Mouse (Mus musculus) stomach, embryonic 15.5 days (tissue): Measurements from ENCODE around the gene Grk3. TPM values are rescaled to one million over a fixed set of nuclear protein-coding genes. Genes with fewer than 3 reads are reported as not detected.
A peak's percentile ranks its signal among the peaks of the same experiment; 100 is the strongest.

Experiments used
- ATAC-seq: fragments of 200-750 bp; cut with Nextera tagmentation; 2 replicates; pipeline ENCODE4 v1.8.0; 2017; ENCODE audit warnings: low read depth, moderate number of reproducible peaks, moderate TSS enrichment; ENCODE audit not compliant: insufficient read depth, low FRiP score
- H3K27ac ChIP-seq: fragments of 300-500 bp; sonication (generic); 2 replicates; pipeline ENCODE4 v1.5.1; 2015; ENCODE audit warnings: mild to moderate bottlenecking, inconsistent platforms
- H3K27me3 ChIP-seq: fragments of 300-500 bp; sonication (generic); replicated peaks from 2 replicates; pipeline ENCODE4 v1.6.1; 2015; ENCODE audit warnings: inconsistent platforms
- H3K36me3 ChIP-seq: fragments of 300-500 bp; sonication (generic); 2 replicates; pipeline ENCODE4 v1.6.1; 2015; ENCODE audit warnings: inconsistent platforms
- H3K4me1 ChIP-seq: fragments of 300-500 bp; sonication (generic); 2 replicates; pipeline ENCODE4 v1.6.1; 2015; ENCODE audit warnings: inconsistent platforms
- H3K4me2 ChIP-seq: fragments of 300-500 bp; sonication (generic); 2 replicates; pipeline ENCODE4 v1.6.1; 2015; ENCODE audit warnings: mild to moderate bottlenecking, inconsistent platforms
- H3K4me3 ChIP-seq: fragments of 300-500 bp; sonication (generic); replicated peaks from 2 replicates; pipeline ENCODE4 v1.5.1; 2015; ENCODE audit warnings: inconsistent platforms
- H3K9ac ChIP-seq: fragments of 300-500 bp; sonication (generic); 2 replicates; pipeline ENCODE4 v1.6.1; 2015; ENCODE audit warnings: inconsistent platforms
- H3K9me3 ChIP-seq: fragments of 300-500 bp; sonication (generic); 2 replicates; pipeline ENCODE4 v1.6.1; 2016; ENCODE audit warnings: inconsistent platforms
- WGBS: fragments of 180-500 bp; shearing (Covaris S2); methylation state at CpG from one replicate; pipeline ENCODE4 v1.1.7; 2015; 5-methylcytosine and 5-hydroxymethylcytosine counted together
- polyA plus RNA-seq: library from polyadenylated mRNA; unstranded; fragments of >200 nt; fragmentation: Nextera tagmentation; extraction: Ambion mirVana; gene quantifications from 2 replicates; pipeline ENCODE4 v1.2.1, GENCODE M21; 2015

Gene Grk3
- polyA plus RNA-seq, 1 experiment from 2014 or later: 13.8 TPM

GRCm38 (mm10) chr5:112928201-112928881 is 87.2 kb downstream of the Grk3 start:
- H3K27ac ChIP-seq: peak overlapping the region; percentile 59
- no peak overlapping the region; the same call in 1 of the 2 replicates for H3K4me2 ChIP-seq
- no peaks in the 10 kb centered on the region for H3K9me3 ChIP-seq
- peaks cover 3% of the 10 kb centered on the region; the same call in 1 of the 2 replicates for H3K4me1 ChIP-seq
- peak; percentile 42; the same call in 1 of the 2 replicates for ATAC-seq
- no peaks in the 10 kb centered on the region for H3K27me3 ChIP-seq
- WGBS: 29% methylated on average over 10 of the region's 10 CpGs
- H3K4me3 ChIP-seq: no peak overlapping the region
- no peaks in the 10 kb centered on the region for H3K36me3 ChIP-seq
- H3K9ac ChIP-seq: no peak overlapping the region

DNA sequence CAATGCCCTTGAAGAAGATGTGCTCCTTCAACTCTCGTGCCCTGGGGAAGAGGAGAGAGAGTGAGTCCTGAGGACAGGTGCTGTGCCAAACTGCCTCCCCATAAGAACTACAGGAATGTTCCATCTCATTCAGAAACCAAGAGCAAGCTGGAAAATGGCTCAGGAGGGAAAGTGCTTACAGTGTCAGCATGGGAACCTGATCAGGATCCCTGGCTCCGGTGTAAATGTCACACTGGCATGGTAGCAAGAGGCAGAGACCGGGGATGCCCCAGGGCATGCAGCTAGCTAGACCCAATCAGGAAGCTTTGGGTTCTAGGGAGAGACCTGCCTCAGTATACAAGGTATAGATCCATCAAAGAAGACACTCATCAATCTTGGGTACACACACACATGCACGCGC is 90.2 kb downstream of the Grk3 start:
- H3K4me1 ChIP-seq: peaks cover 3% of the 10 kb centered on the region; the same call in 1 of the 2 replicates
- no peak overlapping the region for H3K9ac ChIP-seq
- no peaks in the 10 kb centered on the region for H3K9me3 ChIP-seq
- no peaks in the 10 kb centered on the region for H3K27me3 ChIP-seq
- H3K4me3 ChIP-seq: no peak overlapping the region
- ATAC-seq: no peak
- no peaks in the 10 kb centered on the region for H3K36me3 ChIP-seq
- WGBS: 91% methylated on average over 5 of the region's 5 CpGs
- H3K4me2 ChIP-seq: no peak overlapping the region
- H3K27ac ChIP-seq: no peak overlapping the region

DNA sequence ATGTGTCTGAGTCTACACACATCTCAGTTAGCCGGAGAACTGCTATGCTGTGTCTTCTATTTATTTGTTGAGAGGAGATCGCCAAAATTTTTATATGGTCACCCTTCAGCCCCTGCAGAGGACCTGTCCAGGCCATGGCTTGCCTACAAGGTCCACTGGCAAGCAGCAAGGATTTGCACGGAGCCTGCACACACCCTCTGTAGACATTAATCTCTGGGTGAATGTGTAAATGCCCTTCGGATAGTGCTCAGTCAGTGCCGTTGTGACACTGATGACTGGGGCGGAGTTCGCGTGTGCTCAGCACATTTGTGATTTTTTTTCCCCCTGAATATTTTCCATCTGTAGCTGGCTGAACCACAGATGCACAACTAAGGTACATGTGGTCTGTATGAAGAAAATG is 90.8 kb downstream of the Grk3 start:
- H3K9me3 ChIP-seq: no peaks in the 10 kb centered on the region
- no peak for ATAC-seq
- no peak overlapping the region for H3K9ac ChIP-seq
- H3K4me1 ChIP-seq: peaks cover 3% of the 10 kb centered on the region; the same call in 1 of the 2 replicates
- 80% methylated on average over 8 of the region's 8 CpGs for WGBS
- no peak overlapping the region for H3K4me3 ChIP-seq
- no peak overlapping the region for H3K27ac ChIP-seq
- H3K27me3 ChIP-seq: no peaks in the 10 kb centered on the region
- no peak overlapping the region for H3K4me2 ChIP-seq
- no peaks in the 10 kb centered on the region for H3K36me3 ChIP-seq

DNA sequence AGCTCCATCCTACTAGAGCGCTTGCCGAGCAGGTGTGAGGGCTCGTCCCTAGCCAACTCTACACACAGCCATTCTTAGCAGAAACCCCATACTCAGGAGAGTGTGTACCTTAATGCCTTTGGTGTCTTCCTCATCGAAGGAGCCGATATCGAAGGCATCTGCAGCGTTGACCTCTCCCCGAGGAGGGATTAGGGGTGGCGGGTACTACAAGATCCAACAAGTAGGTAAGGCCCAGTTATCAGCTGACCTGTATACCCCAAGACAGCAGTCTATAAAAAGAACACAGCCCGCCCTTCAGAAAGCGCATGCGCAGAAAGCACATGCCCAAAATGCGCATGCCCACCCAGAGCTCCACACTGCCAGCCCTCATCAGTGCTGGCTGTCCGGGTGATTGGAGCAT is 91.8 kb downstream of the Grk3 start:
- no peaks in the 10 kb centered on the region for H3K36me3 ChIP-seq
- H3K27ac ChIP-seq: no peak overlapping the region
- no peak overlapping the region for H3K4me2 ChIP-seq
- no peak for ATAC-seq
- no peak overlapping the region for H3K4me3 ChIP-seq
- H3K4me1 ChIP-seq: peaks cover 3% of the 10 kb centered on the region; the same call in 1 of the 2 replicates
- H3K9ac ChIP-seq: no peak overlapping the region
- WGBS: 91% methylated on average over 14 of the region's 14 CpGs
- H3K9me3 ChIP-seq: no peaks in the 10 kb centered on the region
- no peaks in the 10 kb centered on the region for H3K27me3 ChIP-seq

DNA sequence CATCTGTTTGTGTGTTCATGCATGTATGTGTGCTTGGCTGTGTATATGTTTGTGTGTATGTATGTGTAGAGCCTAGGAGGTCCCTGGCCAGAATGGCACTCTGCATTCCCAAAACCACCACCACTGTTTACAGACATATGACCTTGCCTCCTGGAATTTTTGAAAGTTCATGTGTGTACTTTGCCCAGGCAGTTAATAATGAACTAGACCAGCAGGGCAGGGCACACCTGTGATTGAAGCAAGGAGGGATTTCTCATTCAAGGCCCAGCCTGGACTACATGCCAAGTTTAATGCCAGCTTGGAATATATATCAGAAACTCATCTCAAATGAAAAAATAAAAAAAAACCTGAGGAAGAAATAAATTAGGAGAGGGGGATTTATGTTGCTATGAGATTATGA is 93.7 kb downstream of the Grk3 start:
- H3K9me3 ChIP-seq: no peaks in the 10 kb centered on the region
- H3K9ac ChIP-seq: no peak overlapping the region
- no peak for ATAC-seq
- H3K36me3 ChIP-seq: no peaks in the 10 kb centered on the region
- no peaks in the 10 kb centered on the region for H3K4me1 ChIP-seq
- H3K27ac ChIP-seq: no peak overlapping the region
- no peaks in the 10 kb centered on the region for H3K27me3 ChIP-seq
- H3K4me3 ChIP-seq: no peak overlapping the region
- no peak overlapping the region for H3K4me2 ChIP-seq

- H3K27ac ChIP-seq: no peak overlapping the region
- WGBS: 83% methylated on average over 5 of the region's 5 CpGs
- no peaks in the 10 kb centered on the region for H3K9me3 ChIP-seq
- no peak overlapping the region for H3K4me3 ChIP-seq
- no peak overlapping the region for H3K9ac ChIP-seq
- no peaks in the 10 kb centered on the region for H3K4me1 ChIP-seq
- H3K4me2 ChIP-seq: no peak overlapping the region
- no peaks in the 10 kb centered on the region for H3K27me3 ChIP-seq
- no peaks in the 10 kb centered on the region for H3K36me3 ChIP-seq
- ATAC-seq: no peak
These were observed 105.2 kb downstream of the Grk3 start for GRCm38 (mm10) chr5:112910381-112910780.

DNA sequence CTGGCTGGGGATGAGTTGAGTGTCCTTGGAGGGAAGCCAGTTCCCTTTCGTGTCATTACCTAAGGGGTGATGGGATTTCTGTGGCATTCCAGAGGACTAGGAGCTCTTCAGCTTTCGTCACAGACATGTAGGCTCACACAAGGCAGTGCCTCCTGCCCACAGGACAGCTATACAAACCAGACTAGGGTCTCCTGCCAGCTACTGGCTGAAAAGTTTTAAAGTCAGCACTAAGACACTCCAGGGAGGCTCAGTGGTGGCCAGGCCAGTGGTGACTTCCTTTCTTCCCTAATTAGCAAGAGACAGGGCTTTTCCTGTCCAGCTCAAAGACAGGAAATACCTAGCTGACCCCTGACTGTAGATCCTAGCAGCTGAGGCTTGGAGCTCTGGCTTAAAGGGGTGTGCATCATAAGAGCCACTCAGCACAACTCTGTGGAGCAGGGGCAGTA is 107.4 kb downstream of the Grk3 start:
- no peak overlapping the region for H3K9ac ChIP-seq
- H3K4me1 ChIP-seq: no peaks in the 10 kb centered on the region
- no peaks in the 10 kb centered on the region for H3K36me3 ChIP-seq
- H3K4me3 ChIP-seq: no peak overlapping the region
- H3K27me3 ChIP-seq: no peaks in the 10 kb centered on the region
- ATAC-seq: no peak
- H3K27ac ChIP-seq: 0 out of 2 replicates have a peak overlapping the region, but pooled peaks have one; percentile 11
- H3K4me2 ChIP-seq: no peak overlapping the region
- 46% methylated on average over 2 of the region's 2 CpGs for WGBS
- no peaks in the 10 kb centered on the region for H3K9me3 ChIP-seq

- no peaks in the 10 kb centered on the region for H3K27me3 ChIP-seq
- no peaks in the 10 kb centered on the region for H3K36me3 ChIP-seq
- no peak overlapping the region for H3K4me2 ChIP-seq
- no peaks in the 10 kb centered on the region for H3K4me1 ChIP-seq
- no peak overlapping the region for H3K9ac ChIP-seq
- no peak overlapping the region for H3K4me3 ChIP-seq
- ATAC-seq: no peak
- no peak overlapping the region for H3K27ac ChIP-seq
- 60% methylated on average over 6 of the region's 6 CpGs for WGBS
- no peaks in the 10 kb centered on the region for H3K9me3 ChIP-seq
These were observed 108.1 kb downstream of the Grk3 start for GRCm38 (mm10) chr5:112907504-112907903.

- H3K27me3 ChIP-seq: no peaks in the 10 kb centered on the region
- H3K9me3 ChIP-seq: no peaks in the 10 kb centered on the region
- no peak within 1 kb of the TSS for H3K9ac ChIP-seq
- WGBS: 72% methylated on average over 17 of the region's 17 CpGs
- H3K36me3 ChIP-seq: no peaks in the 10 kb centered on the region
- no peak for ATAC-seq
- H3K27ac ChIP-seq: no peak within 1 kb of the TSS
- no peaks in the 10 kb centered on the region for H3K4me1 ChIP-seq
- no peak within 1 kb of the TSS for H3K4me3 ChIP-seq
- no peak within 1 kb of the TSS for H3K4me2 ChIP-seq
These were observed 119.6 kb downstream of the Grk3 start, which contains the start of gene Myo18b for GRCm38 (mm10) chr5:112895674-112896654. Myo18b (minus strand) TSS chr5:112896362.

- no peaks in the 10 kb centered on the region for H3K4me1 ChIP-seq
- H3K4me3 ChIP-seq: no peak overlapping the region
- 61% methylated on average over 5 of the region's 5 CpGs for WGBS
- no peak overlapping the region for H3K9ac ChIP-seq
- H3K36me3 ChIP-seq: no peaks in the 10 kb centered on the region
- no peak overlapping the region for H3K4me2 ChIP-seq
- no peak overlapping the region for H3K27ac ChIP-seq
- no peaks in the 10 kb centered on the region for H3K27me3 ChIP-seq
- ATAC-seq: no peak
- H3K9me3 ChIP-seq: no peaks in the 10 kb centered on the region
These were observed 122.0 kb downstream of the Grk3 start for GRCm38 (mm10) chr5:112893462-112894060.

DNA sequence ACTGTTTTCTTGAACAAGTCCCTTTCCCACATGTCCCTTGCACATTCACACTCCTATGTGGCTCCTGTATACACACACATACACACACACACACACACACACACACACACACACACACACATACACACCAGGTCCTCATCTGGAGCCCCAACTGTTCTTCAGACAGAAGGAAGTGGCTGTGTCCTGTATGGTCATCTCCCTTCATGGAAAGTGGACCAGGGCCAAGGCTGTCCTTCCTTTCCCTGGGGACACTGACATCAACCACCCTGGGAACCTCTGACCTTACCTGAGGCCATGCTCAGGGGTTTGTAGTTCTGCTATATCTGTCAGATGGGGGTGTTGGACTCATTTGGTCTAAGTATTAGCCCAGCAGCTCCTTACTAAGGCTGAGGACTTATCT is 123.2 kb downstream of the Grk3 start:
- Histone ChIP-seq H3K4me1 (no peaks in the 10 kb centered on the region), H3K36me3 (no peaks in the 10 kb centered on the region), H3K9me3 (no peaks in the 10 kb centered on the region), H3K4me2 (no peak overlapping the region), H3K27me3 (no peaks in the 10 kb centered on the region), H3K27ac (no peak overlapping the region), H3K4me3 (no peak overlapping the region), H3K9ac (no peak overlapping the region)
- ATAC-seq: no peak

DNA sequence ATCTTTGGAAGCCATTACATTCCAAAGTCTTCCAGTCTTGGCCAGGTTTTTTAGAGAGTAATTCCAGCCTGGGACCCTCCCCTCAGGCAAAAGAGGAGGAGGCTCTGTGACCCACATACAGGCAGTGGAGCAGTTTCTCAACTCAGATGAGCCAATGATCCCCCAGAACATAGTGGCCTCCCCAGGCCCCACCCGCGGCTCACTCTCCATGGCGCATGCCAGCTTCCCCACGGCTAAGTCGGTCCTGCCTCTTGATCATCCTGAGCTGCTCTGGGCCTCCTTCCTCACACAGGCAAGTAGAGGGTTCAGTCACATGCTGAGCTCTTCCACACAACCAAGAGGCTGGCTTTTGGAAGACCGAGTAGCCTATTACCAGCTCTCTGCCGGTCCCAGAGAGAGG is 126.9 kb downstream of the Grk3 start:
- H3K4me1 ChIP-seq: no peaks in the 10 kb centered on the region
- H3K4me2 ChIP-seq: no peak overlapping the region
- H3K9ac ChIP-seq: no peak overlapping the region
- H3K36me3 ChIP-seq: no peaks in the 10 kb centered on the region
- no peaks in the 10 kb centered on the region for H3K9me3 ChIP-seq
- H3K4me3 ChIP-seq: no peak overlapping the region
- no peak for ATAC-seq
- no peaks in the 10 kb centered on the region for H3K27me3 ChIP-seq
- no peak overlapping the region for H3K27ac ChIP-seq
- WGBS: 52% methylated on average over 7 of the region's 7 CpGs
